Mouse (Mus musculus) midbrain, embryonic 15.5 days (tissue): ENCODE measurements at regions not wholly inside any gene's neighbourhood (a gene's known extent, or its start where the extent isn't known, plus 50 kb on each side); places are given as distances from the start of the nearest gene placed in this dataset.

Experiments used
- ATAC-seq: fragments of 200-750 bp; cut with Nextera tagmentation; replicated peaks from 2 replicates; pipeline ENCODE4 v1.8.0; 2017; ENCODE audit warnings: moderate TSS enrichment
- H3K27ac ChIP-seq: fragments of 300-500 bp; sonication (generic); 2 replicates; pipeline ENCODE4 v1.5.1; 2015; ENCODE audit warnings: mild to moderate bottlenecking, inconsistent platforms
- H3K27me3 ChIP-seq: fragments of 300-500 bp; sonication (generic); replicated peaks from 2 replicates; pipeline ENCODE4 v1.6.1; 2015; ENCODE audit warnings: inconsistent platforms
- H3K36me3 ChIP-seq: fragments of 300-500 bp; sonication (generic); replicated peaks from 2 replicates; pipeline ENCODE4 v1.6.1; 2015; ENCODE audit warnings: inconsistent platforms
- H3K4me1 ChIP-seq: fragments of 300-500 bp; sonication (generic); 2 replicates; pipeline ENCODE4 v1.6.1; 2015; ENCODE audit warnings: inconsistent platforms
- H3K4me2 ChIP-seq: fragments of 300-500 bp; sonication (generic); 2 replicates; pipeline ENCODE4 v1.6.1; 2015; ENCODE audit warnings: inconsistent platforms, mild to moderate bottlenecking, moderate library complexity
- H3K4me3 ChIP-seq: fragments of 300-500 bp; sonication (generic); 2 replicates; pipeline ENCODE4 v1.5.1; 2015; ENCODE audit warnings: mild to moderate bottlenecking, inconsistent platforms
- H3K9ac ChIP-seq: fragments of 300-500 bp; sonication (generic); 2 replicates; pipeline ENCODE4 v1.6.1; 2015; ENCODE audit warnings: mild to moderate bottlenecking, inconsistent platforms
- H3K9me3 ChIP-seq: fragments of 300-500 bp; sonication (generic); 2 replicates; pipeline ENCODE4 v1.6.1; 2016; ENCODE audit warnings: inconsistent platforms
- WGBS: fragments of 180-500 bp; shearing (Covaris S2); methylation state at CpG from one replicate; pipeline ENCODE4 v1.1.7; 2015; ENCODE audit warnings: mixed read lengths; 5-methylcytosine and 5-hydroxymethylcytosine counted together

DNA sequence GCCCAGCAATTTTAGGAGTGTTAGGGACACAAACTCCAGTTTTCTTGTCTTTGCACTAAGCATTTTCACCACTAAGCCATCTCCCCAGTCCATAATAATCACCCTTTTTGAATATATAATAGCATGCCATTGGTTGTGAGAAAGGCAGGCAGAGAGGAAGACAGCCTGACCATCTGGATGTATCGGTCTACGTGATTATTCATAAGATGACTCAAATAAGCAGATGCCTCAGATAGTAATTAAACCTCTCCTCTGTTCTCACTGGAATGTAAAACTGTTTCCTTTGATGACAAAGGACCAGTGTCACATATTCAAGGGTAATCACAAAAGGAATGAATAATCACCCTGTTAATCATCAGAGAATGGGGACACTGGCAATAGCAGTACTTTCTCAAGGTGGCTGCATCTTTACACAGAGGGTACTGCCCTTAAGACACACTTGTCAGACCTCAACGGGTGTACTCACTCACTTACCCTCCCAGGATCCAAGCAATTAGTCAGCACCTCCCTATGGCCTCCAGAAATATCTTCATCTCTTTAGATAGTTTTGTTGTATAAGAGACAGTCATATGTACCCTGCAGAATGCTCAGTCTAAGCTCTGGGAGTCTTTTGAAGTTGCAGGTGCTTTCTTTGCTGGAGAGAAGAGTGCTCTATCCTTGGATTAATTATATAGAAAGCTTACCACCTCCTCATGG, 826.0 kb upstream of the Ddx18 start:
- no peaks in the 10 kb centered on the region for H3K9me3 ChIP-seq
- ATAC-seq = no peak

DNA sequence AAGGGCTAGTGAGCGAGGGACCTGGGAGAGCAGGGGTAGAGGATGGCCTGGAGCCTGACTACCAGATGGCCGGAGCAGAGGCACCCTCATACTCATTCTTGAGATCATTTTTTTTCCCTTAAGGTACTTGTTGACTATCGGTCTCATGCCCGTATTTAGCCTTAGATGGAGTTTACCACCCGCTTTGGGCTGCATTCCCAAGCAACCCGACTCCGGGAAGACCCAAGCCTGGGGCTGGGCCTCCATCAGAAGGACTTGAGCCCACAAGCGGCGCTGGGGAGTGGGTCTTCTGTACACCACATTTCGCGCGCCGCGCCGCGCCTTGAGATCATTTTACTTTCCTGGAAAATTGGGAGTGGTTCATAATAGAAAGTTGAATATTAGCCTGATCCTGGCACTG, 789.2 kb upstream of the Ddx18 start:
- Histone ChIP-seq H3K27me3 (no peaks in the 10 kb centered on the region), H3K27ac (no peak overlapping the region), H3K9ac (no peak overlapping the region), H3K4me2 (no peak overlapping the region), H3K4me3 (no peak overlapping the region), H3K36me3 (no peaks in the 10 kb centered on the region), H3K4me1 (no peaks in the 10 kb centered on the region), H3K9me3 (0 out of 2 replicates have a peak, but pooled peaks cover 3% of the 10 kb centered on the region)
- 0 out of 2 replicates have a peak, but pooled peaks have one; percentile 62 for ATAC-seq
- 90% methylated on average over 16 of the region's 16 CpGs for WGBS

More for the DNA sequence above, 826.0 kb upstream of the Ddx18 start:
- Histone ChIP-seq H3K36me3 (no peaks in the 10 kb centered on the region), H3K4me1 (no peaks in the 10 kb centered on the region), H3K9ac (no peak overlapping the region), H3K4me3 (no peak overlapping the region), H3K27me3 (no peaks in the 10 kb centered on the region), H3K27ac (no peak overlapping the region), H3K4me2 (no peak overlapping the region)
- WGBS = 58% methylated on average over 3 of the region's 3 CpGs

- Histone ChIP-seq H3K4me1 (no peaks in the 10 kb centered on the region), H3K27me3 (no peaks in the 10 kb centered on the region), H3K4me2 (no peak overlapping the region), H3K27ac (no peak overlapping the region), H3K36me3 (no peaks in the 10 kb centered on the region), H3K4me3 (no peak overlapping the region), H3K9ac (no peak overlapping the region), H3K9me3 (no peaks in the 10 kb centered on the region)
- no peak for ATAC-seq
These were observed 783.7 kb upstream of the Ddx18 start for GRCm38 (mm10) chr1:122351530-122351929.

DNA sequence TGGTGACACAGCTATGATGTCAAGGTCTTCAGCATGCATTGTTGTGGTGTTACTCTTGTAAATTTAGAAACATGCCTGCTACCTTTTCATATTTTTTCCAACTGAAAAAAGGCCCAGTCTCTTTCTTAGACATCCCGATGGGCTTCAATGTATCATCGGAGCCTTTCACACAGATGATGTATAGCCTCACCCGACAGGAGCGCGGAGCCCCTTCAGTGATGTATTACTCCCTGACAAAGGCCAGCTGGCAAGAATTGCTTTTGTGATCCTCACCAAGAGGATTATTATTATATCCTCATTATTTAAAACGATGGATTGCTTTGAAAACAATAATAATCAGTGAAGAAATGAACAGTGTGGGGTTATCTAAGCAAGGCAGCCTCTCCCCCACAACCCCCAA, 765.5 kb upstream of the Ddx18 start:
- Histone ChIP-seq H3K36me3 (no peaks in the 10 kb centered on the region), H3K27ac (no peak overlapping the region), H3K9ac (no peak overlapping the region), H3K4me1 (no peaks in the 10 kb centered on the region), H3K9me3 (no peaks in the 10 kb centered on the region), H3K27me3 (no peaks in the 10 kb centered on the region), H3K4me2 (no peak overlapping the region), H3K4me3 (no peak overlapping the region)
- WGBS = 81% methylated on average over 6 of the region's 6 CpGs
- no peak for ATAC-seq

DNA sequence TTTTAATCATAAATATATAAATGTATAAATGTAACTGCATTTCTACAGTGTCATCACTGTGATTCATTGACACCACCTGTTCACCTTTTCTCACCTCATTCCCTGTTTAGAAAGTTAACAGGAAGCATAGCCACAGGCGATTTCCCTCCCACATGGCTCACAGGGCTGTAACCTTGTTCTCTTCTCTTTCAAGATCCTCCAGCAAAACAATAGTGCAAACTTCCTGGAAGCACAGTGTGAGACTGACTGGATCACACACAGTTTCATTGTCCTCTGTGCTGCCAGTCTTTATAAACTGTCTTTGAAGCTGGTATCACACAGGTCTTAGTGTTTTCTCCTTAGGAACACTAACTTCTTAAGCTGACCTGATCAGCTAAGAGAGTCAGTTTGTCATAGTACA, 760.5 kb upstream of the Ddx18 start:
- WGBS = 51% methylated on average over 1 of the region's 1 CpGs
- no peaks in the 10 kb centered on the region for H3K9me3 ChIP-seq
- no peaks in the 10 kb centered on the region for H3K27me3 ChIP-seq
- H3K36me3 ChIP-seq = no peaks in the 10 kb centered on the region
- ATAC-seq = no peak
- H3K27ac ChIP-seq = no peak overlapping the region
- no peak overlapping the region for H3K9ac ChIP-seq
- H3K4me2 ChIP-seq = no peak overlapping the region
- no peak overlapping the region for H3K4me3 ChIP-seq
- H3K4me1 ChIP-seq = no peaks in the 10 kb centered on the region
